Mouse (Mus musculus) embryonic fibroblast, embryonic 13.5 days (primary cell): Measurements from ENCODE around the gene Actr6. TPM values are rescaled to one million over a fixed set of nuclear protein-coding genes. Genes with fewer than 3 reads are reported as not detected.
A peak's percentile ranks its signal among the peaks of the same experiment; 100 is the strongest.

ENCODE experiments used
- H3K27ac ChIP-seq: 2 replicates; pipeline ENCODE4 v1.5.1; 2012; ENCODE audit warnings: low read length, control low read depth, inconsistent platforms; ENCODE audit not compliant: insufficient read depth
- H3K4me1 ChIP-seq: 2 replicates; pipeline ENCODE4 v1.6.1; 2011; ENCODE audit warnings: low read length; ENCODE audit not compliant: control insufficient read depth, insufficient read depth
- H3K4me3 ChIP-seq: 2 replicates; pipeline ENCODE4 v1.5.1; 2011; ENCODE audit warnings: mild to moderate bottlenecking, control low read depth, low read length; ENCODE audit not compliant: insufficient read depth
- CTCF ChIP-seq: IDR thresholded peaks from 2 replicates; pipeline ENCODE4 v1.5.1; 2011; ENCODE audit warnings: mild to moderate bottlenecking, control low read depth, low read length, moderate library complexity, borderline replicate concordance; ENCODE audit not compliant: insufficient read depth
- POLR2A ChIP-seq: IDR thresholded peaks from 2 replicates; pipeline ENCODE4 v1.6.1; 2011; ENCODE audit warnings: low read depth, mild to moderate bottlenecking, control low read depth, low read length, moderate library complexity
- polyA plus RNA-seq: library from polyadenylated mRNA; stranded (reverse); fragments of >200 nt; gene quantifications from 2 replicates; pipeline ENCODE4 v1.2.4, GENCODE M21; 2011; ENCODE audit warnings: low read depth; ENCODE audit not compliant: missing spikeins, insufficient read length

Actr6 gene
- polyA plus RNA-seq, 1 experiment = 13.4 TPM

GRCm38 (mm10) chr10:89751069-89751468 lies 19.0 kb upstream of the Actr6 start:
- TF ChIP-seq CTCF = no peak
- TF ChIP-seq POLR2A = no peak
- H3K4me3 ChIP-seq = no peak overlapping the region
- peaks cover 2% of the 10 kb centered on the region; the same call in 1 of the 2 replicates for H3K4me1 ChIP-seq
- H3K27ac ChIP-seq = peak overlapping the region; percentile 36; the same call in 1 of the 2 replicates

GRCm38 (mm10) chr10:89748619-89749018 lies 16.5 kb upstream of the Actr6 start:
- TF ChIP-seq CTCF = no peak
- TF ChIP-seq POLR2A = no peak
- H3K27ac ChIP-seq = no peak overlapping the region; the same call in 1 of the 2 replicates
- H3K4me1 ChIP-seq = 0 out of 2 replicates have a peak, but pooled peaks cover 2% of the 10 kb centered on the region
- H3K4me3 ChIP-seq = no peak overlapping the region

GRCm38 (mm10) chr10:89747911-89748310 lies 15.8 kb upstream of the Actr6 start:
- no peak overlapping the region for H3K27ac ChIP-seq
- H3K4me1 ChIP-seq = 0 out of 2 replicates have a peak, but pooled peaks cover 2% of the 10 kb centered on the region
- TF ChIP-seq POLR2A (no peak), CTCF (no peak)
- no peak overlapping the region for H3K4me3 ChIP-seq

- Histone ChIP-seq H3K4me1 (0 out of 2 replicates have a peak, but pooled peaks cover 2% of the 10 kb centered on the region), H3K27ac (no peak overlapping the region), H3K4me3 (no peak overlapping the region)
- TF ChIP-seq CTCF = no peak
- no peak for TF ChIP-seq POLR2A
Observed at GRCm38 (mm10) chr10:89747221-89747905, 15.3 kb upstream of the Actr6 start.

- Histone ChIP-seq H3K27ac (no peak overlapping the region; the same call in 1 of the 2 replicates), H3K4me1 (0 out of 2 replicates have a peak, but pooled peaks cover 2% of the 10 kb centered on the region), H3K4me3 (peak overlapping the region; percentile 60)
- TF ChIP-seq CTCF = no peak
- no peak for TF ChIP-seq POLR2A
Observed at GRCm38 (mm10) chr10:89746581-89746980, 14.5 kb upstream of the Actr6 start.

GRCm38 (mm10) chr10:89745666-89746020 lies 13.5 kb upstream of the Actr6 start:
- Histone ChIP-seq H3K27ac (peak overlapping the region; percentile 94), H3K4me3 (peak overlapping the region; percentile 99), H3K4me1 (0 out of 2 replicates have a peak, but pooled peaks cover 2% of the 10 kb centered on the region)
- peak; percentile 62 for TF ChIP-seq POLR2A
- TF ChIP-seq CTCF = no peak

GRCm38 (mm10) chr10:89744871-89745665 lies 13.0 kb upstream of the Actr6 start, which contains the start of gene Uhrf1bp1l:
TSS of gene Uhrf1bp1l (plus strand) at chr10:89744991.
- H3K4me3 ChIP-seq = peak within 1 kb of the TSS; percentile 99
- peak within 1 kb of the TSS; percentile 94 for H3K27ac ChIP-seq
- TF ChIP-seq POLR2A = peak; percentile 85
- no peak for TF ChIP-seq CTCF
- 0 out of 2 replicates have a peak, but pooled peaks cover 2% of the 10 kb centered on the region for H3K4me1 ChIP-seq

DNA sequence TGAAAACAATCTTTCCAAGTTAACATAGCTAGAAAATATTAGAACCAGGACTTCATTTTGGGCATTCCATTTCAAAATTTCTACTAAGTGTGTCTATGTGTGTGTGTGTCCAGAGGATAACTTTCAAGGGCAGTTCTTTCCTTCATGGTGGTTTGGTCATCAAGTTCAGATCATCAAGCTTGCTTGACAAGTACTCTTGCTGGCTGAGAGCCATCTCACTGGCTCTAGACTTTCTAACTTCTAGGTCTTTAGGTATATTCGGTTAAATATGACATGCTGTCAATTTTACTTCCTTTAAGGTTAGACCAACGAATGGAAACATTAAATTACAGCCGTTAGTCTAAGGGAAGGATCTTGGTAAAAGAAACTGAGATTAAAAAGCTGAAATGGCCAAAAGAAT lies 12.2 kb upstream of the Actr6 start:
- Histone ChIP-seq H3K4me3 (peak overlapping the region; percentile 41), H3K27ac (peak overlapping the region; percentile 44; the same call in 1 of the 2 replicates), H3K4me1 (0 out of 2 replicates have a peak, but pooled peaks cover 2% of the 10 kb centered on the region)
- no peak for TF ChIP-seq CTCF
- TF ChIP-seq POLR2A = no peak

- TF ChIP-seq POLR2A (no peak), CTCF (no peak)
- Histone ChIP-seq H3K4me3 (no peak overlapping the region), H3K27ac (no peak overlapping the region; the same call in 1 of the 2 replicates), H3K4me1 (0 out of 2 replicates have a peak, but pooled peaks cover 2% of the 10 kb centered on the region)
Observed at GRCm38 (mm10) chr10:89743266-89743665, 11.2 kb upstream of the Actr6 start.
